Mouse (Mus musculus) liver, embryonic 14.5 days (tissue): ENCODE measurements around the gene Cnih3.

Experiments used
- CTCF ChIP-seq: IDR thresholded peaks from 2 replicates; pipeline ENCODE4 v1.5.1; 2016; ENCODE audit warnings: antibody characterized with exemption, low read depth, control low read depth
- EP300 ChIP-seq: IDR thresholded peaks from 2 replicates; pipeline ENCODE4 v1.6.1; 2016; ENCODE audit warnings: antibody characterized with exemption, low read depth

DNA sequence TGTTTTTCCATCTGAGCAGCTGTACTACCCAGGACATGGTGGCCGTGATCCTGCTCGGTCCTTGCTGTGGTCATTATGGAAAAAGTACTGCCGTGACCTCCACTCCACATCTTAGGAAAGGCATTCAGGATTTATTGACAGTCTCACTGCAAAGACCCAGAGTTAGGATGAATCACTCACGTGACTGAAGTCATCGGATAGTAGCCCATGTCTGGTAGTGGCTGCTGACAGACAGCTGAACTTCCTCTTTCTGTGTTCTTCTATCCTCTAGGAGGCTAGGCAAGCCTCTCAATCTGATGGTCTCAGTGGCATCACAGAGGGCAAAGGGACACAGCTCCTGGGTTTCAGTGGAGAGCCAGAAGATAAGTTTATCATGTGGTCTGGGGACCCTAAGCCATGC is 35.9 kb upstream of the Cnih3 start:
- TF ChIP-seq EP300 (no peak), CTCF (no peak)
